Mouse (Mus musculus) natural killer cell, adult 2 months (primary cell): ENCODE measurements around the gene Gpr3.

Experiments used
- DNase-seq, 2 experiments: peaks; one replicate each; pipeline ENCODE4 v3.0.0; 2022; ENCODE audit warnings: low spot score in 2 of 2

Gpr3 gene

DNA sequence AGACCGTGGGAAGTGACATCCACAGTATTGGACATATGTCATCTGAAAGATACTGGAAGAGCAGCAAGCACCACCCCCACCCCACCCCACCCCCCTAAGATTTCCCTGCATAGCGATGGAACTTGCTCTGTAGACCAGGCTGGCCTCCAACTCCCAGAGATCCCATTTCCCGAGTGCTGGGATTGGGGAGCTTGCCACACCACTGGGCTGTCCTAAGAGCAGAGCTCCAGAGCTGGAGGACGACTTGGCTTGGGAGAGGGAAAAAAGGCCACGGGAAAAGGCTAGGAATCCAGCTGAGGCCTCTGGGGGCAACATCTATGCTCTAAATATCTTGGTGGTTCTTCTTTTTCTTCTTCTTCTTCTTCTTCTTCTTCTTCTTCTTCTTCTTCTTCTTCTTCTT, 22.4 kb upstream of the Gpr3 start:
- no peak for DNase-seq

- no peak for DNase-seq
Observed at GRCm38 (mm10) chr4:133233285-133233976, 21.1 kb upstream of the Gpr3 start.

GRCm38 (mm10) chr4:133229582-133229981, 17.2 kb upstream of the Gpr3 start:
- DNase-seq, result no peak

DNA sequence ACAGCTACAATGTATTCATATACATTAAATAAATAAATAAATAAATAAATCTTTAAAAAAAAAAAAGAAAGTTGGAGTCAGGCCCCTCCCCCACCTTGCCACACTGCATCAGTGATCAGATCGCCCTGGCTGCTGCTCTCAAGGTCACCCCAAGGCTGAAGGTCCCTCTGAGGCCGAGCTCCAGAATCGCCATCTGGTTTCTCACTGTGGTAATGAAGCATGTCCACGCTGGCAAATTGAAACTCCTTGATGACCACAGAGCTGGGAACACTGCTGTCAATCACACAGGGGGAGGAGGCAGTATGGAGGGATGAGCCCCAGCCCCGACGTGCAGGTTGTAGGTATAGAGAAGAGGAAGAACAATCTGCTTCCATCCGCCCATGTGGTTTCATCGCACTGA, 15.3 kb upstream of the Gpr3 start:
- DNase-seq, result no peak

- DNase-seq, result no peak
Observed at GRCm38 (mm10) chr4:133226073-133226472, 13.7 kb upstream of the Gpr3 start.

- no peak for DNase-seq
Observed at GRCm38 (mm10) chr4:133223875-133224274, 11.5 kb upstream of the Gpr3 start.

GRCm38 (mm10) chr4:133221701-133222100, 9.4 kb upstream of the Gpr3 start:
- no peak for DNase-seq

DNA sequence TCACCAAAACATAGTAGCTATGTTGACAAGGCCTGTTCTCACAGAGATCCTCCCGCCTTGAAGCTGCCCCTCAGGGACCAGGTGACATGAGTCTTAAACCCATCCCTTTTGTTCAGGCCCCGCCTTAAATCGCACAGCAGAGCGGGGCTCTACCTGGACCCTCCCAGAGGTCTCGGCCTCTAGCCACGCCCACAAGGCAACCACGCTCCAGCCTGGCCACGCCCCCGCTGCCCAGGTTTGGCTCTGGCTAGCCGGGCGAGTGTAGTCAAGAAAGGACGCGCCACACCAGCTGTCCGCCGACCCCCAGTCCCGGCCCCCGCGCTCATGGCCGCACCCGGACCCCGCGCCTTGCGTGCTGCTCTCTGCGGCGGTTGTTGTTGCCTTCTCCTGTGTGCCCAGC, 8.3 kb upstream of the Gpr3 start:
- no peak for DNase-seq

DNA sequence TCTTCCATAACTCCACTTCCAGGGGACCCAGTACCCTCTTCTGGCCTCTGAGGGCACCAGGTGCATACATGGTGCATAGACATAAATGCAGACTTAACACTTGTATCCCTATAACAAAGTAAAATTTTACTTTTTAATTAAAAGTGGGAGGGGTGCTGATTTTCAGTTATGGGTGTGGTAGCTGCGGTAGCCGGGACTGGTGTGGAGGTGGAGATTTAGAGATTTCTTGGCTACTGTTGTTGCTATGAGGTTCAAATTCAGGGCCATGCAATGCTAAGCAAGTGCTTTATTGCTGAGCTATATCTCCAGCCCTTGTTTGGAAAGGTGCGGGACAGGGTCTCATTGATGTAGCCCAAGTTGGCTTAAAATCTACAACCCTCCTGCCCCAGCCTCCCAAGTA, 6.4 kb upstream of the Gpr3 start:
- DNase-seq, result no peak

DNA sequence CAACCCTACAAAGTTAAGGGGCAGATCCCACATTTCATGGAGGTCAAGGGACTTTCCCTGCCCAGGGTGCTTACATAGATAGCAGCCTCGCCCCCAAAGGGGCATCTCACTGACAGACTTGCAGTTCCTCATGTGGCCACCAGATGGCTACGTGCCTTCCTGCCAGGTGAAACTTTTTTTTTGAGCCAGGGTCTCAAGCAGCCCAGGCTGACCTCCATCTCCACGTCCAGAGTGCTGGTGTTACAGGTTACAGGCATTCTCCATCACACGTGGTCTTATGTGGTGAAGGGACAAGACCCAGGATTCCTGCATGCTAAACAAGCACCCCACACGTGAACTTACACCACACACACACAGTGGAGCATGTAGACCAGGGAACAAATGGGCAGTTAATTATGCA, 5.3 kb upstream of the Gpr3 start:
- DNase-seq, result peak; percentile 64 to 76

DNA sequence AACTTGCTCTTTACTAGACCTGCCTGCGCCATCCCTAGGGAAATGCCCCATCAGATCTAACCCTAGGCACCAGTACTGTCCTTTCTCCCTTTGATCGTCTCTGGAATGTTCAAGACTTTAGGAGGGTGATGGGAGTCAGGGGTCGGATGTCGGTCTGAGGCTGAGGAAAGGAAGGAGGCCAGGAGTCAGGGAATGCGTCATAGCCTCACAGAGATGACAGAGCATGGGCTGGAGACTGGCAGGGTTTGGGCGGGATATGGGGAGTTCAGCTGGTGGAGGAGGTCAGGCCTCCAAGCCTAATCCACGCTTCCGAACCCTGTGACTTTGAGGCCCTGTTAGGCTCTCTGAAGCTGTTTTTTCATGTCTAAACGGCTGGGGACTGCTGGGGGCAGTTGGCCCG, 1.3 kb upstream of the Gpr3 start:
- DNase-seq, result no peak

- no peak for DNase-seq
Observed at GRCm38 (mm10) chr4:133213268-133213590, 893 bp upstream of the Gpr3 start.

GRCm38 (mm10) chr4:133212562-133213267, 379 bp upstream of the Gpr3 start:
- DNase-seq, result peak; percentile 74 to 78

GRCm38 (mm10) chr4:133210788-133211390, 1.4 kb downstream of the Gpr3 start:
- DNase-seq, result no peak

DNA sequence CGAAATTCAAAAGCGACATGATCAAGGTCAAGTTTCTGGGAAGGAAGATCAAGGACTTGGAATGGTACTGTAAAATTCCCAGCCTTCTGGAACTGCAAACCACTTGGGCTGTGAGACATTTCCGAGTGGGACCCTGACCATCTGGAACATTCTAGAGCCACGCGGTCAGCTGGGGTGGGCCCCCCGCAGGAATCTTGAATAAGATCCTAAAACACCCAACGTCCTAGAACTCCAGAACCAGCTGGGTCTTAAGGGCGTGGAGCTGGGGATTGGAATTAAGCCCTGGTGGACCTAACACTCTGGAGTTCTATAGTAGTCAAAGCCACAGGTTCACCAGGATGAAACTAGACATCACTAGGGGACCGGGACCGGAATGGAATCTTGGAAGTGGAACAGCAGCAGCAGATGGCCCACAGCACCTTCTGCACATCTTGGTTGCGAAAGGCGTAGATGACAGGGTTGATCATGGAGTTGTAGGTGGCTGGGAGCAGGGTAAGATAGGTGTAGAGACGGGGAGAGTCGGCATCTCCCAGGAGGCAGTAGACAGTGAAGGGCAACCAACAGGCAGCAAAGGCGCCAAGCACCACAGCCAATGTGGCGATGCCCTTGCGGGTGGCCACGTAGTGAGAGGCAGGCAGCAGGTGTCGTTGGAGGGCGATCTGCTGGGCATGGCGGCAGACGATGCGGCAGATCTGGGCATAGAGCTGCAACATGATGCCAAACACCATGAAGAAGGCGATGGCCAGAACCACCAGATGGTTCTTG, 2.1 kb downstream of the Gpr3 start:
- DNase-seq, result no peak

- DNase-seq, result peak; percentile 31 to 56
Observed at GRCm38 (mm10) chr4:133209366-133209765, 3.0 kb downstream of the Gpr3 start.

DNA sequence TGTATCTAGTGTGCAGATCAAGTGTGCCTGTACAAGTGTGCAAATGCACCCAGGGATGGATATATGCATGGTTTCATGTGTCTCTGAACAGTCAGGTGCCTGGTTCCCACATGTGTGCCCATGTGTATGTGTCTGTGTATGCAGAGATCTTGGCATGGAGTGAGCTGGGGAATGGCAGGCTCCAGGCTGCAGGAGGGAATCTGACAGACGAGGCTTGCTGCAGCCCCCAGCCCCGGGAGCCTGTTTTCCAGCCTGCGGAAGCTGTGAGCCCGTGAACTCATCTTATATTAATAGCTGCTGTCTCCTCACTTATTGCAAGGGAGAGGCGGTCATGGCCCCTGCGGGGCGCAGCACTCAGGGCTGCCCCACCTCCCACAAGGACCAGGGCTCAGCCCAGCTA, 8.0 kb downstream of the Gpr3 start:
- DNase-seq, result no peak

DNA sequence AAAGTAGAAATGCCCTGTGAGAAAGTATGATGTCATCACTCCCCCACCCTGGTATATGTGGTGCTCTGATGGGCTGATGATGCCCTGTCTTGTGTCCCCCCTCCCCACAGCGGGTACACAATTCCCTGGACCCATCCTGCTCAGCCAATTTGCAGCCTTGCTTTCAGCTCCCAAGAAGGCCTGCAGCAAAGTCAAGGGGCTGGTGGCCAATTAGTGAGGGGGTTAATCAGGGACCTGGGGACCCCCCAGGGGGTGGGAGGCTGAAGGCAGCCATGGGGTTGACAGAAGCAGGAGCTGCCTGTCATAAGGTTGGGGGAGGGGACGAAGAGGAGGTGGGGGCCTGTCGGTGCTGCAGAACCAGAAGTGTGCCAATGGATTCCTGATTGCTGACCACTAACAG, 8.7 kb downstream of the Gpr3 start:
- DNase-seq, result no peak

- DNase-seq, result no peak
Observed at GRCm38 (mm10) chr4:133202254-133202653, 10.1 kb downstream of the Gpr3 start.

DNA sequence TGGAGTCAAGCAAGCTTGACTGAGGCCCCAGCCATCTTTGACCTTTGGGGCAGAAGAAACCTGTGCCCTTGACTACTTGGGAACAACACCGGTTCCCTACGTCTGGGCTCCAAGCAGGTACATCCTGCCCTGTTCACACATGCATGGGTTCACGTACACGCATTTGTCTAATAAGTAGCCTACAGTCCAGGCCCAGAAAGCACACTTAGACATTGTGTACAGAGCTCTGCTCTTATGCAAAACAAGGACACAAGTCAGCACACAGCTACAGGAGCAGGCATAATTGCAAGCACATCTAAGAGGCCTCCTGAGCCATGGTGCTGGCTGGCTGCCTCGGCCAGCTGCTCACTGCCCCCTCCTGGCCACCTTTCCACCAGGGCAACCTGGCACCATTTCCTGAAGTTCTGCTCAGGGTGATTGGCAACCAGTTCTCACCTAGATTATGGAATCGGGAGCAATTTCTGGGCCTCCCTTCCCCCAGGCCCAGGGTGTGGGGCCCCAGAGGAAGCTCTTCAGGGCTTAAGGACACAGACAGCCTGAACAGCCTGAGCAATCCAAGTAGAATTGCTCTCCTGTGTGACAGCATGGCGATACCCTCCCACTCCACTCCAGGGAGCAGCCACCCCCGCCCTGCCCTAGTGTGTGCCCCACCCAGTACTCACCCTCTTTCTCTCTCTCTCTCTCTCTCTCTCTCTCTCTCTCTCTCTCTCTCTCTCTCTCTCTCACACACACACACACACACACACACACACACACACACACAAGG, 11.1 kb downstream of the Gpr3 start:
- peak; percentile 24 to 64 for DNase-seq

DNA sequence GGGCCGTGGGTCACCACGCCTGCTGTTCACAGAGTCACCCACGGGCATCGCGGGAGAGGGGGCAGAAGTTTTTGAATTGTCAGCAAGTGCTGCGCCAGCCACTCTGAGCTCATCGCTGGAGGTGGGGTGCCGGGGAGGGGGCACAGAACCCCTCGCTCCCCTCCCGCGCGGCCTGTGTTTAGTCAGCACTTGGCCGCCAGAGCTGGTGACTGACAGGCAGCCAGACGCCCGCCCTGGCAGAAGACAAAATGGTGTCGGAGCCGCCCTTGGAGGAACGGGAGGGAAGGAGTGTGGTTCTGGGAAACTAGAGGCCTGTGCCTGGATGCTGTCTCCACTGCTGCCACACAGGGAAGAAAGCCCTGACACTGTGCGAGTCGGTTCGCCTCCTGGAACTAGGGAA, 12.0 kb downstream of the Gpr3 start:
- no peak for DNase-seq

DNA sequence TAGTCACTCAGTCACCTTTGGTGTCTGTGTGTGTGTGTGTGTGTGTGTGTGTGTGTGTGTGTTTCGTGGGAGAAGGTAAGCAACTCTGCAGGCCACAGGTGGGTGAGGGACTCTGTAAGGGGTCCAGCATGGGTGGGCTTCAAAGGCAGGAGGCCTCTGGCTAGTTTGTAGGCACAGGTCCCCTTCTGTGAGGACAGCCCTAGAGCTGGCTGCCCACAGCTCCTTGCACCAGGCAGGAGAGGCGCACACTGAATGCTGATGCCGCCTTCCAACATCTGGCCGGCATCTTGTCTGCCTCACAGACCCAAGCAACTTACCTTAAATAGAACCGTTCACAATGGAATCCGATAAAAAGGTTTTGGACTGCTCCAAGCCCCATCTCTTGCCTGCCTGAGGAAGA, 12.6 kb downstream of the Gpr3 start:
- no peak for DNase-seq
